Mouse (Mus musculus) CH12.LX (cell line): ENCODE measurements at regions not wholly inside any gene's neighbourhood (a gene's known extent, or its start where the extent isn't known, plus 50 kb on each side); places are given as distances from the start of the nearest gene placed in this dataset.

Experiments
- CHD2 ChIP-seq: IDR thresholded peaks from 2 replicates; pipeline ENCODE4 v1.6.1; 2011; ENCODE audit warnings: low read length, improper control_type of control experiment
- EP300 ChIP-seq: IDR thresholded peaks from 2 replicates; pipeline ENCODE4 v1.6.1; 2011; ENCODE audit warnings: low read length, improper control_type of control experiment
- IRF4 ChIP-seq: IDR thresholded peaks from 2 replicates; pipeline ENCODE4 v1.6.1; 2014; ENCODE audit warnings: low read depth, mild to moderate bottlenecking, inconsistent platforms, low read length, improper control_type of control experiment
- KAT2A ChIP-seq: IDR thresholded peaks from 2 replicates; pipeline ENCODE4 v1.6.1; 2012; ENCODE audit warnings: low read length, improper control_type of control experiment, inconsistent platforms; ENCODE audit not compliant: insufficient replicate concordance
- MAX ChIP-seq: IDR thresholded peaks from 2 replicates; pipeline ENCODE4 v1.6.1; 2011; ENCODE audit warnings: low read length, improper control_type of control experiment
- POLR2A ChIP-seq: IDR thresholded peaks from 2 replicates; pipeline ENCODE4 v1.6.1; 2011; ENCODE audit warnings: low read depth, mild to moderate bottlenecking, improper control_type of control experiment, low read length
- ZNF384 ChIP-seq: IDR thresholded peaks from 2 replicates; pipeline ENCODE4 v1.6.1; 2012; ENCODE audit warnings: low read depth, low read length, improper control_type of control experiment, inconsistent platforms

- TF ChIP-seq MAX (no peak), KAT2A (no peak), CHD2 (no peak), ZNF384 (no peak), POLR2A (no peak), EP300 (no peak), IRF4 (no peak)
Observed at GRCm38 (mm10) chr3:130900846-130901245, 170.6 kb upstream of the Rpl34 start.
